Mouse (Mus musculus): ENCODE results near the gene Rorb.

The Rorb gene

GRCm38 (mm10) chr19:18889117-18889627 lies 221.8 kb downstream of the Rorb start:
- intact Hi-C loops (cut with DNase I), result no loop called here

GRCm38 (mm10) chr19:18888491-18889116 lies 222.4 kb downstream of the Rorb start:
- intact Hi-C loops (cut with DNase I), result no loop called here

GRCm38 (mm10) chr19:18887646-18888407 lies 223.2 kb downstream of the Rorb start:
- intact Hi-C loops (cut with DNase I), result no loop called here

GRCm38 (mm10) chr19:18881162-18881561 lies 229.8 kb downstream of the Rorb start:
- intact Hi-C loops (cut with DNase I), result no loop called here

Data from adrenal gland (tissue).